Mouse (Mus musculus): ENCODE data around the gene Traf3ip2. TPM values are rescaled to one million over a fixed set of nuclear protein-coding genes. Genes with fewer than 3 reads are reported as not detected.

The Traf3ip2 gene
- polyA plus RNA-seq, 1 experiment: 0.01 TPM

DNA sequence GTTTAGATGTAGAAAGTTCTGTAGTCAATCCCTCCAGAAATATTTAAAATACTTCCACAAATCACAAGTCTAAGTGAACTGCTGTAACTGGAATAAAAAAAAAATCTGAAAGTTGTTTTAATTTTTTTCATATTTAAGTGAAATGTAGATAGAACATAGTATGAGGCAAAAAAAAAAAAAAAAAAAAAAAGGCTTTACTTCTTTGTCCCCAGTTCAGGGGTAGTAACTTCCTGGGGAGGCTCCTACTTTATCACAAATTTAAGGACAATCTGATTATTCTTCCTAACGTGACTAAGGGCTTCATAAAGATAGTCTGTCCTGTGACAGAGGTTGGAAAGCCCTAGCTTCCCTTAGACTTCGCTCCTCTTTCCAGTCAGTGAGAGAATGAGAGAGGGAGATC lies 79.4 kb downstream of the Traf3ip2 start:
- Histone ChIP-seq H3K4me1 (ENCODE audit: control insufficient read depth) (no peaks in the 10 kb centered on the region), H3K27me3 (ENCODE audit: control insufficient read depth) (no peaks in the 10 kb centered on the region), H3K36me3 (ENCODE audit: control insufficient read depth) (no peaks in the 10 kb centered on the region), H3K9me3 (ENCODE audit: control insufficient read depth, low read length) (no peaks in the 10 kb centered on the region), H3K4me3 (replicated peaks) (no peak overlapping the region)
- TF ChIP-seq TAL1 (IDR thresholded peaks at IDR 0.05; ENCODE audit: low read length) (no peak), GATA1 (IDR thresholded peaks at IDR 0.05; ENCODE audit: low read length) (no peak)

Other genes with a start within 250 kb of the Traf3ip2 start
- gene Fyn, start 244.1 kb upstream of the Traf3ip2 start, polyA plus RNA-seq (2012): 1.1 and 1.6 TPM in 2 replicates
- 0.11 and 0.12 TPM in 2 replicates for gene Rev3l, start 119.2 kb downstream of the Traf3ip2 start, polyA plus RNA-seq (2012)